Mouse (Mus musculus) right cerebral cortex, postnatal 4 days (tissue): ENCODE data around the gene Amigo1.
A peak's percentile ranks its signal among the peaks of the same experiment; 100 is the strongest.

Source experiments
- DNase-seq: peaks from one replicate; pipeline ENCODE4 v3.0.0-alpha.2; 2022

The Amigo1 gene

DNA sequence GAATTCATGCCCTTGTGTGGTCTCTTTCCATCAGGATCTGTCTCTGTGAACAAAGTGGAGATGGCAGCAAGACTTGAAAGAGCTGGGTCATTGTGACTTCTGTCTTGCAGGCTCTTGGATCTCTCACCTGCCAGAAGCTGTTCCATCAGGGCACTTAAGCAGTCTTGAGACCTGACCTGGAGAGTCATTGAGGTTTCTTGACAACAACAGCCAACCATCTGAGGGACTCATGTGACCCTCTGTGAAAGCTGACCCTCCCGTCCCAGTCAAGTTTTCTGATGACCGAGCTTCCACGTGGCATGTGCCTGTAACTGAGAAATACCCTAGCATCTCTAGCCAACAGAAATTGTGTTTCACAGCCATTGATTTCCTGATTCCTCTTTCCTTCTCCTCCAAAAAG, 1.4 kb upstream of the Amigo1 start:
- DNase-seq: no peak

GRCm38 (mm10) chr3:108185460-108186097, 556 bp upstream of the Amigo1 start:
- DNase-seq: no peak

DNA sequence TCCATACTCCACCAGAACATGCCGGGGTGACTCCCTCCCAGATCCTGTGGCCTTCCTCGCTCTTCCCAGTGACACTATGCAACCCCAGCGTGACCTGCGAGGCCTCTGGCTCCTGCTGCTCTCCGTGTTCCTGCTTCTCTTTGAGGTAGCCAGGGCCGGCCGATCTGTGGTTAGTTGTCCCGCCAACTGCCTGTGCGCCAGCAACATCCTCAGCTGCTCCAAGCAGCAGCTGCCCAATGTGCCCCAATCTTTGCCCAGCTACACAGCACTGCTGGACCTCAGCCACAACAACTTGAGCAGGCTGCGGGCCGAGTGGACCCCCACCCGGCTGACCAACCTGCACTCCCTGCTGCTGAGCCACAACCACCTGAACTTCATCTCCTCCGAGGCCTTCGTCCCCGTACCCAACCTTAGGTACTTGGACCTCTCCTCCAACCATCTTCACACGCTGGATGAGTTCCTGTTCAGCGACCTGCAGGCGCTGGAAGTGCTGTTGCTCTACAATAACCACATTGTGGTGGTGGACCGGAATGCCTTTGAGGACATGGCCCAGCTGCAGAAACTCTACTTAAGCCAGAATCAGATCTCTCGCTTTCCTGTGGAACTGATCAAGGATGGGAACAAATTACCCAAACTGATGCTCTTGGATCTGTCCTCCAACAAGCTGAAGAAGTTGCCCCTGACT, 1.1 kb downstream of the Amigo1 start:
- no peak for DNase-seq

DNA sequence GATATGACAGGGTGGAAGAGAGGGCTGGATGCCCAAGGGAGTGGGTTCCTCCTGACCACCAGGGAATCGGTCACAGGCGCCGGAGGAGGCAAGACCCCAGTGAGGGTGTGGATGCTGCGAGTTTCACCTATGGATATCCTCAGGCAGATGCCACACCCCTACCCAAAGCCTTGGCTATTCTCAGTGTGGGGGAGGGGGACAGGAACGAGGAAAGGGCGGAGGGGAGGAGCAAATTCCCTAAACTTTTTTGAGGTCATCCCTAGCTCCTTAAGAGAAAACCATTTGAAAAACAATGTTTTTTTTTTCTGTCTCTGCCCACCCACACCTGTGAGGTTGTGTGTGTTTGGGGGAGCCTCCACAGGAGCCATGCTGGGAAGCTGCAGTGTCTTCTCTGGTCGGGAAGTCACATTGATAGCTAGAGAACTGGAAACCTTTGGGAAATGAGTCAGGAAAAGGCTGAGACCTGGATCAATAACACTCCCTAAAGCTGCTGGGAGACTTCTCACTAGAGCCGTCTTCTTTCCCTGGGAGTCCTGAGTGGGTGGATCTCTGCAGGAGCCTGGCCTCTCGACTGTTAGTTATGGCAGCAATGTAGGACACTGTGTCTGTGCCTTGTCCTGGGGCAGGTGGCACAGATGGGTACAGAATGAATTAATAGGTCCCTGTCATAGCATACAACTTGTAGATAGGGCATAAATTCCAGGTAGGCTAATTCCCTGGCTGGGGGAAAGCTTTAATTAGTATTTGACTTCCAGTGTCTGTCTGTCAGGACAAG, 2.8 kb downstream of the Amigo1 start:
- no peak for DNase-seq

GRCm38 (mm10) chr3:108189897-108190296, 3.8 kb downstream of the Amigo1 start:
- DNase-seq: no peak

- DNase-seq: no peak
These were observed 7.6 kb downstream of the Amigo1 start for GRCm38 (mm10) chr3:108193686-108194085.

- no peak for DNase-seq
These were observed 9.2 kb downstream of the Amigo1 start for GRCm38 (mm10) chr3:108195287-108195686.

DNA sequence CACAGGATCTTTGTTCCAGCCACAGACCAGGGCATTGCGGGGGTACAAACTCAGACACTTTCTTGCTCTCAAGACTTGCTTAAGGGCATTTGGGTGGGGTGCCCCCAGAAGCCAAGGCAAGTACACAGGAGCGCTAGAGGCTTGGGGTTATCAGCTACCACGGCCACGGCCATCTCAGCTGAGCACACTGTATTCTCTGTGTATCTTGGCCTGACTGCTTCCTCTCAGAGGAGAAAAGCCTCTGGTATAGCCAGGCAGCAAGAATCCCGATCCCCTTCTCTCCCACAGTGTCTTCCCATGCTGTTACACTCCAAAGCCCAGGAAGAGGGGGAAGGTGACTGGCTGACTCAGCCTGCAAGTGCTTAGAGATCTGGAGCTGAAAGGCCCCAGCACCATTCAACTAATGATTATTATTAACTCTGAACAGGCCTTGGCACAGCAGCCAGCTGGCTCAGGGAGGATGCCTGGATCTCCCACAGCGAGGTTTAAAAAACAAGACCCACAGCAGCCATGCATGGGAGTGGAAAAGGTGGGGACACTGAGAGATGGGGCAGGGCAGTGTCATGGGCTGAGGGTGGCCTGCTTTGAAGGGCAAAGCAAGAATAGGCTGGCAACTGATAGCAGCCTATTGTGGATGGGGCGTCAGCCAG, 9.9 kb downstream of the Amigo1 start:
- no peak for DNase-seq

DNA sequence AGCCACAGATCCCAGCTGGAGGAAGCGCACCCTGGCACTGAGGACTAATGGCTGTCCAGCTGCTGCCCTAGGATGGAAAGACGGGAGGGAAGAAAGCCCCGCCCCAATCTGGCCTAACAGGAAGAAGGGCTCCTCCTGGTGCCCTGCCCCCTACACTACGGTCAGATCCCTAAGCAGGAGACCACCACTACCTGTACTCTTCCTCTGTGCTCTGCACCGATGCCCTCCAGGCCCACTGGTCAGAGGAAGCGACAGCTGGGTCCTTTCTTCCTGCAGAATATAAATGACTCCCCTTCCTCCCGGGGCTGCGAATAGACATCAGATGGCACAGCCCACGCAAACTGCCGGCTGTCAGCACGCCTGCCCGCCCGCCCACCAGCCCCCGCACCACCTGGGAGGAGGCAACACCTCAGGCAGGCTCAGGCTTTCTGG, 10.9 kb downstream of the Amigo1 start:
- DNase-seq: peak; percentile 60

DNA sequence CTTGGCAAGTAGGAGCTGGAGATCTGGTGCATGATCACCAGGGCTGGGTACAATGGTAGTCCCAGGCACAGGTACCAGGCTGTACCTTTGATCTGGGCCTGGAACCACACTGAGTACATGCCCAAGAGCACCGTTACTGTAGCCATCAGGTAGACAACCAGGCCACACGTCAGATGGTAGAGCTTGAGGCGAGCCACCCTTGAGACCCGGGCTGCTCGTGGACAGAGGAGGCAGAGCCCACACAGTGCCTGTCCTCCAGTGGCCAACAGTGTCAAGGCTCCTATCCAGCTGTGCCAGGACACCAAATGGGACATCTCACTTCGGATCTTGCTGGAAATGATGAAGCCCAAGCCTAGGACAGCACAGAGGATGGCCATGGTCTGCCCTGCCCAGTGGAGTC, 13.1 kb downstream of the Amigo1 start:
- no peak for DNase-seq

DNA sequence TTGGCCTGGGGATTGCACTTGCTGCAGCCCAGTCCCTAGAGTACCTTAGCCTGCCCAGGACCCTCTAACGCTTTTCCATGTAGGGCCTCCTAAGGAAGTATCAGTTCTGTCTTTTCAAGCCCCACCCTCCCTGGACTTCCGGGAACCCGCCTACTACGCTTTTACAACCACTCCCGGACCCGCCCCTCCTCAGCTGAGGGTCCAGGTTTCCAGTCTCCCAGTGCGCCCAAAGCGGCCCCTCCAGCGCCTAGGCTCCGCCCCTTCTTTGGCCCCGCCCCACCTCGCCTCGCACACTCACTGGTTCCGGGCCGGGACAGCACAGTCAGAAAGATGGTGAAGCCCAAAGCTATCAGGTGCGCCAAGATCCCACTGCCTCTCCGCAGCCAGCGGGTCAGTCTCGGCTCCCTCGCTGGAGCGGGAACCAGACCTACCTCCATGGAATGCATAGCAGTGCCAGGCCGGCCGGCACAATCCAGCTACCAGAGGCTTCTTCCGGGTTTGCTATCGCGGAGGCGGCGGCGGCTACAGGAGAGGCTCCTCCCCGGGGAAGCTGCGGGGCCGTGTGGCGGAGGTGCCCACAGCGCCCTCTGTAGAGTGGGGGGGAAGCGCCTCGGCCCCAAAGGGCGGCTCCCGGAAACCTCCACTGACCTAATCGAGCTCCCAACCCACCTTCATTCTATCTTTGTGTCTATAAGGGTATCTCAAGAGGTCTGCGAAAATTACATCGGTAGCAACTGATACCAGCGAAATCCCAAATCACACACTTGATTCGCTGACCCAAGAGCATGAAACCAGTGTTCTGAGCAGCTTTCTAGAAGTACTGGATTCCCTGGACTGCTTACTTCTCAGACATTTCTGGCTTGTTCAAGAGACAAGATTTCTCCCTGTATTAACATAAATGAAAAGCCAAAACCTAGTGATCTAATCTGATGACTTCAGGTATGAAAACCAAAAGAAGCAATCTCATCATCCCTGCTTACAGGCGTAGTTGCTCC, 14.5 kb downstream of the Amigo1 start, which contains the start of gene Cyb561d1:
Gene Cyb561d1 (minus strand): TSS at position 884 of the 995 bp plus-strand sequence.
- peak; percentile 82 for DNase-seq

DNA sequence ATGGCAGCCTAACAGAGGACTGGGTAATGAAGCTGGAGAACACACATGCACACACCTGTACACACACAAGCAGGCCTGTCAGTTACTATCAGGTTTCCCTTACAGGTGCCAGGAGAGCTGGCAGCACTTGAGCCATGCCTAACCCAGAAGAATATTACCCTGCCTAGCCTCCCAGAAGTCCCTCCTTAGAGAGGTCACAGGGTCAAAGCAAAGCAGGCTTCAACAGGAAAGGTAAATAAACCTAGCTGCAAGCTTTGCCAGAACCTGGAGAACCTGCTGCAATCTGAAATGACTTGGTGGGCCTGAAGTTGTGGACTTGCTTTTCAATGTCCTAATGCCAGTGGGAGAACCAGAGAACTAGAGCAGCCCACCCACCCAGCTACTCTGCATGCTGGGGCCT, 16.4 kb downstream of the Amigo1 start:
- no peak for DNase-seq

DNA sequence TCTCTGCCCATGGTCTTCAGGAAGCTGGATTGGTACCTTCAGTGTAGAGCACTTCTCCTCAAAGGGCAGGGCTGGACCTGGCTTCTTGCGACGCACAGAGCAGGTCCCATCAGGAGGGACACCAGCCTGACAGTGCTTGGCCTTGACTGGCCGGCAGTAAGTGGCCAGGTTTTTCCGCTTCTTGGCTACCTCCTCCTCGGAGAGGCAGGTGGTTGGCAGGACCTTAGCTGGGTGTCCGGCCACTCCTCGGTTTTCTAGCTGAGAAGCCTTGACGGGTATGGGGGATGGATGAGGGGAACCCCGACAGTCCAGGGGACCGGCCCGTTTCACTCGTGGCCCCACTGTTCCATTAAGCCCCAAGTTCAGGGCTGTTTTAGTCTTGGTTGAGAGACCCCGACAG, 17.1 kb downstream of the Amigo1 start:
- no peak for DNase-seq

GRCm38 (mm10) chr3:108203621-108204325, 17.6 kb downstream of the Amigo1 start:
- DNase-seq: peak; percentile 85

GRCm38 (mm10) chr3:108204470-108204869, 18.3 kb downstream of the Amigo1 start:
- DNase-seq: no peak

- DNase-seq: no peak
These were observed 19.5 kb downstream of the Amigo1 start for GRCm38 (mm10) chr3:108205601-108206000.

- DNase-seq: no peak
These were observed 20.7 kb downstream of the Amigo1 start for GRCm38 (mm10) chr3:108206731-108207375.

DNA sequence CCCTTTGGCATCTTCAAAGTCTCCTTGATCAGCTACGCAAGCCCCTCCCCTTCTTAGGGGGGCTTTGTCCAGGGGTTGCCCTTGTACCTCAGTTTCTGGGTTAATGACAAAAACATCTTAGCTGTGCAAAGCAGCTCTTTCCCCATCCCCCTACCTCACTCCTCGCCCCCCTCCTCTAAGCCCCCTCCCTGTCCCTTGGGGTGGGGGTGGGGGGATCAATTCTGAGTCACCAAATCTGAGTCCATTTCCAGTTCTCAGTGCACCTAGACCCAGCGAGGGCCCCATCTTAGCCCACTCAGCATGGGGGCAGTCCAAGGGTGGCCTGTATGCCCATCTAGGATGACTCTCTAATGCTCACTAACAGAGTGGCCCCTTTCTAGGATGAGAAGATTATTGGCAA, 22.9 kb downstream of the Amigo1 start:
- no peak for DNase-seq

- DNase-seq: no peak
These were observed 23.4 kb downstream of the Amigo1 start for GRCm38 (mm10) chr3:108209536-108209935.

GRCm38 (mm10) chr3:108209946-108210770, 24.0 kb downstream of the Amigo1 start:
- peak; percentile 92 for DNase-seq
